Mouse (Mus musculus) lung, embryonic 14.5 days (tissue): ENCODE data around the gene Pou2f3. TPM values are rescaled to one million over a fixed set of nuclear protein-coding genes. Genes with fewer than 3 reads are reported as not detected.
A peak's percentile ranks its signal among the peaks of the same experiment; 100 is the strongest.

Experiments
- ATAC-seq: fragments of 200-750 bp; cut with Nextera tagmentation; 2 replicates; pipeline ENCODE4 v1.8.0; 2017; ENCODE audit warnings: mild to moderate bottlenecking, moderate TSS enrichment, moderate library complexity; ENCODE audit not compliant: insufficient read depth
- DNase-seq: peaks from one replicate; pipeline ENCODE4 v3.0.0-alpha.2; 2015
- H3K27ac ChIP-seq: fragments of 300-500 bp; sonication (generic); 2 replicates; pipeline ENCODE4 v1.5.1; 2014; ENCODE audit warnings: low read depth, mild to moderate bottlenecking, moderate library complexity
- H3K27me3 ChIP-seq: fragments of 300-500 bp; sonication (generic); 2 replicates; pipeline ENCODE4 v1.6.1; 2014; ENCODE audit warnings: low read length, control low read depth; ENCODE audit not compliant: insufficient read depth
- H3K36me3 ChIP-seq: fragments of 300-500 bp; sonication (generic); 2 replicates; pipeline ENCODE4 v1.6.1; 2014; ENCODE audit warnings: control low read depth; ENCODE audit not compliant: insufficient read depth
- H3K4me1 ChIP-seq: fragments of 300-500 bp; sonication (generic); 2 replicates; pipeline ENCODE4 v1.6.1; 2014; ENCODE audit warnings: antibody characterized with exemption, control low read depth; ENCODE audit not compliant: insufficient read depth
- H3K4me2 ChIP-seq: fragments of 300-500 bp; sonication (generic); 2 replicates; pipeline ENCODE4 v1.6.1; 2014; ENCODE audit warnings: mild to moderate bottlenecking
- H3K4me3 ChIP-seq: fragments of 300-500 bp; sonication (generic); 2 replicates; pipeline ENCODE4 v1.5.1; 2014; ENCODE audit warnings: low read depth, low read length
- H3K9ac ChIP-seq: fragments of 300-500 bp; sonication (generic); 2 replicates; pipeline ENCODE4 v1.6.1; 2014
- H3K9me3 ChIP-seq: fragments of 300-500 bp; sonication (generic); 2 replicates; pipeline ENCODE4 v1.6.1; 2016; ENCODE audit warnings: low read depth, low read length, control low read depth
- CTCF ChIP-seq: IDR thresholded peaks from 2 replicates; pipeline ENCODE4 v1.5.1; 2016; ENCODE audit warnings: antibody characterized with exemption, low read depth
- WGBS: fragments of 180-500 bp; shearing (Covaris S2); extraction: QIAGEN DNeasy Blood & Tissue Kit; methylation state at CpG from one replicate; pipeline ENCODE4 v1.1.7; 2014; 5-methylcytosine and 5-hydroxymethylcytosine counted together
- polyA plus RNA-seq: library from polyadenylated mRNA; unstranded; fragments of >200 nt; fragmentation: Nextera tagmentation; extraction: Ambion mirVana; gene quantifications from 2 replicates; pipeline ENCODE4 v1.2.1, GENCODE M21; 2014

Pou2f3 gene
- polyA plus RNA-seq, 1 experiment from 2014 or later = 0.08 TPM

DNA sequence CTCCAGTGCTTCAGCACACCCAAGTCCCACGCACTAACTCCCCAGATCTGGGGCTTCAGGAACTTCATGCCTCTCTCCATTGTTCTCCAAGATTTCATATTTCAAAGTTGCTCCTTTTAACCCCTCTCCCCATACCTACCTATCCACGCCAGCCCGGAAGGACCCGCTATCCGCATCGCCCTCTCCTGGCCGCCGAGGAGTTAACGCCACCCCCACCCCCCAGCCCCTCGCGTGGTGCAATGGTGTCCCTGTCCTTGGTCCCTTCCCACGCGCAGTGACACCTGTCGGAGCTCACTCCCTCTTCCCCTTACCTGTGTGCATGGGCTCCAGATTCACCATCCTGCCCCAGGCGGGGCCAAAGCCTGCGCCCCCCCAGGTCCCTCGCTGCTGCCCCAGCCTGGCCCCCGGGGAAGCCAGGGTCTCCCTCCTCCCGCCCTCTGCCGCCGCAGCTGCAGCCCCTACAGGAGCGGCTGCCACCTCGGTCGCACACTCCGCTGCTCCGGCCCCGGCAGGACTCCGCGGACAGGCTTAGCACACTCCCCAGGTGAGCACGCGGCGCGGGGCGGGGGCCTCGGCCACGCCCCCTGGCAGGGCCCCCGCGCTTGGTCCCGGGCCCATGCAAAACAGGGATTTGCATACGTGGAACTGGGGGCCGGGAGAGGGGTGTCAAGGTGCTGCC is 4.7 kb downstream of the Pou2f3 start:
- H3K27me3 ChIP-seq = peaks cover 28% of the 10 kb centered on the region
- H3K4me1 ChIP-seq = 0 out of 2 replicates have a peak, but pooled peaks cover 4% of the 10 kb centered on the region
- WGBS = 1% methylated on average over 41 of the region's 41 CpGs
- H3K9me3 ChIP-seq = no peaks in the 10 kb centered on the region
- H3K36me3 ChIP-seq = no peaks in the 10 kb centered on the region
- DNase-seq (no peak), ATAC-seq (no peak)
- H3K9ac ChIP-seq = peak overlapping the region; percentile 14; the same call in 1 of the 2 replicates
- TF ChIP-seq CTCF = peak; percentile 42; the same call in 1 of the 2 replicates
- peak overlapping the region; percentile 59 for H3K4me2 ChIP-seq
- no peak overlapping the region for H3K27ac ChIP-seq
- peak overlapping the region; percentile 30 for H3K4me3 ChIP-seq

- Histone ChIP-seq H3K27ac (no peak overlapping the region), H3K36me3 (no peaks in the 10 kb centered on the region), H3K4me3 (no peak overlapping the region), H3K4me2 (no peak overlapping the region), H3K9me3 (no peaks in the 10 kb centered on the region), H3K9ac (no peak overlapping the region), H3K4me1 (no peaks in the 10 kb centered on the region), H3K27me3 (peaks cover 20% of the 10 kb centered on the region)
- WGBS = 5% methylated on average over 5 of the region's 5 CpGs
- DNase-seq (no peak), ATAC-seq (no peak)
- no peak for TF ChIP-seq CTCF
Observed at GRCm38 (mm10) chr9:43200212-43200611, 10.0 kb downstream of the Pou2f3 start.

- Histone ChIP-seq H3K36me3 (no peaks in the 10 kb centered on the region), H3K4me2 (no peak overlapping the region), H3K9me3 (no peaks in the 10 kb centered on the region), H3K4me3 (no peak overlapping the region), H3K9ac (no peak overlapping the region), H3K27ac (no peak overlapping the region), H3K27me3 (no peaks in the 10 kb centered on the region; the same call in 1 of the 2 replicates), H3K4me1 (no peaks in the 10 kb centered on the region)
- no peak for ATAC-seq
- 22% methylated on average over 9 of the region's 9 CpGs for WGBS
- TF ChIP-seq CTCF = no peak
- DNase-seq = no peak
Observed at GRCm38 (mm10) chr9:43194001-43194400, 16.2 kb downstream of the Pou2f3 start.

DNA sequence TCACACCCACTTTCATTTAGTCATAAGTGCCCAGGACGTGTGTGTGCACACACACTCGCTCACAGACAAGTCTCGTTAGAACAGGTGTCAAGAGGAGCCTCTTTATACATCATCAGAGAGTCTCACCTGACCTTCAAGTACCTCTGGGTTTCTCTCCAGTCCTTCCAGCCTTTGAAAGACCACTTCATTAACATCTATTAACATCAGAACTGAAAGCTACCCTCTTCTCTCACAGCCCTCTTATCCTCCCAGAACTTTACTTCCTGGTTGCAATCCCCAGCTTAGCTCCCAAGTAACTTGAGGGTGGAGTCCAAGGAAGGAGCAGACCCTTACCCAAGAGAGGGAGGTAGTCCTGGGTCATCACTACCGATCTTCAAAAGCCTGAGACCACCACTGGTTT is 18.6 kb downstream of the Pou2f3 start:
- no peak overlapping the region for H3K27ac ChIP-seq
- no peaks in the 10 kb centered on the region for H3K27me3 ChIP-seq
- no peak overlapping the region for H3K4me3 ChIP-seq
- H3K4me2 ChIP-seq = no peak overlapping the region
- no peak for TF ChIP-seq CTCF
- 37% methylated on average over 4 of the region's 4 CpGs for WGBS
- H3K4me1 ChIP-seq = no peaks in the 10 kb centered on the region
- H3K36me3 ChIP-seq = no peaks in the 10 kb centered on the region
- ATAC-seq (no peak), DNase-seq (no peak)
- no peaks in the 10 kb centered on the region for H3K9me3 ChIP-seq
- H3K9ac ChIP-seq = no peak overlapping the region

DNA sequence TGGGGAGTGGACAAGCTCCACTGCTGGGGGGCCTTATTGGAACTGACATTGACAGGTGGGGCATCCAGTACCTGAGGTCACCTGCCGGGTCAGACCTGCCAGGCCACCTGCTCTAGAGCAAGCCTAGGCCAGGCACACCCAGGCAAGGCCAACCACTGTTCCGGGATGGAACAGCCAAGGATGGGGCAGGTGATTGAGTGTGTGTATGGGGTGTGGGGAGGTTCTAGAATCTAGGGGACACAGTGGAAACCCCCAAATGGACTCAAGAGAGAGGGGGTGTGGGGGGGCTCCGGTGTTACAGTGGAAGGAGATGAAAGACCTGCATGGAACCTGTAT is 21.2 kb downstream of the Pou2f3 start:
- H3K9me3 ChIP-seq = no peaks in the 10 kb centered on the region
- H3K36me3 ChIP-seq = no peaks in the 10 kb centered on the region
- 47% methylated on average over 3 of the region's 3 CpGs for WGBS
- H3K4me3 ChIP-seq = no peak overlapping the region
- no peak overlapping the region for H3K4me2 ChIP-seq
- H3K9ac ChIP-seq = no peak overlapping the region
- H3K27me3 ChIP-seq = no peaks in the 10 kb centered on the region
- H3K27ac ChIP-seq = no peak overlapping the region
- no peaks in the 10 kb centered on the region for H3K4me1 ChIP-seq
- DNase-seq (no peak), ATAC-seq (no peak)
- no peak for TF ChIP-seq CTCF

DNA sequence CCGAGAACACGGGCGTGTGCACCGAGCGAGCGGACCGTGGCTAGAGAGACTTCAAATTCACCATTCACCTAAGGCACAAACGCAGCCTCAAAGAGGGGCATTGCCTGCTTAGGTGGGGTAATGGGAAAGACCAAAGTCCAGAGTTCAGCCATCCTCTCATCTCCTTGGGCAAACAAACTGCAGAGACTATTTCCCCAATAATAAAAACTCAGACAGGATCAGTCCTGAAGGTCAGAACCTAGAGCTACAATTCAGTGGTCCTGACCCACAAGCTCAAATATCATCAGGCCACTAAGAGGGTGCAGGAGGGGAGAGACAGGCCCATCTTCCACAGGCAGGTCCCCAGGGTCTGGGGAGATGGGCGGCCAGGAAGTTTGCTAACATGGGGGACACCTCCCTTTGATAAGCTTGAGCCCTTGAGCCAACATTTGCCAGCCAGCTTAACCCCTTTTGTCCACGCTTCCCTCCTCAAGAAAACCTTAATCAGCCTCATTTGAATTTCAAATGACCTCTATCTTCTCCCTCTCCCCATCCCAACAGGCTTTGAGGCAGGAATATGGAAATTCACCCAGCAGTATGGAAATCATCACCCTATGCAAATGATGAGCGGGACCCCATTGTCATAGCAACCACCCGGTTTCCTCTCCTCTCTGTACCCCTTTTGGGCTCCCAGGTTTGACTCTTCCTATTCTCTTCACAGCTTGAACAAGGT is 21.7 kb downstream of the Pou2f3 start:
- whole genome bisulfite sequencing = 66% methylated on average over 12 of the region's 12 CpGs
- H3K4me1 ChIP-seq = no peaks in the 10 kb centered on the region
- TF ChIP-seq CTCF = no peak
- no peak overlapping the region for H3K27ac ChIP-seq
- no peaks in the 10 kb centered on the region for H3K36me3 ChIP-seq
- no peak overlapping the region for H3K9ac ChIP-seq
- no peaks in the 10 kb centered on the region for H3K27me3 ChIP-seq
- no peak overlapping the region for H3K4me2 ChIP-seq
- no peaks in the 10 kb centered on the region for H3K9me3 ChIP-seq
- H3K4me3 ChIP-seq = no peak overlapping the region
- ATAC-seq (no peak), DNase-seq (no peak)

DNA sequence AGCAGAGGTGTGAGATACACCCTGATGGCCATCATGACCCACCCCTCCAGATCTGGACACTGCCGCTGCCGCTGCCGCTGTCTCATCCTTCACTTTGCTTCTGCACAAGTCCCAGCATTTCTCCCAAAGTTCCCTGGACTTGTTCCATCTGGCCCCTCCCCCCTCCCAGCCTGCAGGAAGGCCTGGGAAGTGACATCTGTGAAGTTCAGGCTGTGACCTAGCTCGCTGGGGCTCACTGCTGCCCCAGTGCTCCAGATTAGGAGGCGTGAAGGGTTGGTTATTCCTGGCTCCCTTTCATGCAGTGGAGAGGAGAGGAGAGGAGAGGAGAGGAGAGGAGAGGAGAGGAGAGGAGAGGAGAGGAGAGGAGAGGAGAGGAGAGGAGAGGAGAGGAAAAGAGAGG is 30.6 kb downstream of the Pou2f3 start:
- no peak overlapping the region for H3K27ac ChIP-seq
- H3K27me3 ChIP-seq = no peaks in the 10 kb centered on the region
- no peak for TF ChIP-seq CTCF
- WGBS = 25% methylated on average over 5 of the region's 5 CpGs
- DNase-seq (peak; percentile 58), ATAC-seq (peak; percentile 31; the same call in 1 of the 2 replicates)
- H3K9me3 ChIP-seq = no peaks in the 10 kb centered on the region
- H3K4me1 ChIP-seq = no peaks in the 10 kb centered on the region
- no peak overlapping the region for H3K4me3 ChIP-seq
- no peak overlapping the region for H3K4me2 ChIP-seq
- no peak overlapping the region for H3K9ac ChIP-seq
- no peaks in the 10 kb centered on the region for H3K36me3 ChIP-seq
